Mouse (Mus musculus) midbrain, embryonic 16.5 days (tissue): ENCODE data around the gene Atoh8. TPM values are rescaled to one million over a fixed set of nuclear protein-coding genes. Genes with fewer than 3 reads are reported as not detected.

ENCODE experiments used
- ATAC-seq: fragments of 200-750 bp; cut with Nextera tagmentation; 2 replicates; pipeline ENCODE4 v1.8.0; 2017; ENCODE audit warnings: moderate TSS enrichment
- H3K27ac ChIP-seq: fragments of 300-500 bp; sonication (generic); 2 replicates; pipeline ENCODE4 v1.5.1; 2014; ENCODE audit warnings: mild to moderate bottlenecking, low read length, mixed read lengths
- H3K27me3 ChIP-seq: fragments of 300-500 bp; sonication (generic); 2 replicates; pipeline ENCODE4 v1.6.1; 2014; ENCODE audit warnings: low read depth, low read length, mixed read lengths; ENCODE audit not compliant: control insufficient read depth, insufficient read depth
- H3K36me3 ChIP-seq: fragments of 300-500 bp; sonication (generic); 2 replicates; pipeline ENCODE4 v1.6.1; 2014; ENCODE audit warnings: mild to moderate bottlenecking, low read length, moderate library complexity, mixed read lengths; ENCODE audit not compliant: control insufficient read depth, insufficient read depth
- H3K4me1 ChIP-seq: fragments of 300-500 bp; sonication (generic); 2 replicates; pipeline ENCODE4 v1.6.1; 2014; ENCODE audit warnings: mild to moderate bottlenecking, low read length, mixed read lengths; ENCODE audit not compliant: control insufficient read depth, insufficient read depth
- H3K4me2 ChIP-seq: fragments of 300-500 bp; sonication (generic); 2 replicates; pipeline ENCODE4 v1.6.1; 2014; ENCODE audit warnings: mild to moderate bottlenecking, low read length, mixed read lengths
- H3K4me3 ChIP-seq: fragments of 300-500 bp; sonication (generic); 2 replicates; pipeline ENCODE4 v1.5.1; 2014; ENCODE audit warnings: low read depth, mild to moderate bottlenecking, low read length, moderate library complexity, mixed read lengths
- H3K9ac ChIP-seq: fragments of 300-500 bp; sonication (generic); 2 replicates; pipeline ENCODE4 v1.6.1; 2014; ENCODE audit warnings: low read depth, low read length, mixed read lengths
- H3K9me3 ChIP-seq: fragments of 300-500 bp; sonication (generic); replicated peaks from 2 replicates; pipeline ENCODE4 v1.6.1; 2014; ENCODE audit warnings: mild to moderate bottlenecking, low read length, mixed read lengths; ENCODE audit not compliant: control insufficient read depth, poor library complexity, severe bottlenecking
- WGBS: fragments of 180-500 bp; shearing (Covaris S2); extraction: QIAGEN DNeasy Blood & Tissue Kit; methylation state at CpG from one replicate; pipeline ENCODE4 v1.1.7; 2014; 5-methylcytosine and 5-hydroxymethylcytosine counted together
- polyA plus RNA-seq: library from polyadenylated mRNA; unstranded; fragments of >200 nt; fragmentation: Nextera tagmentation; extraction: Ambion mirVana; gene quantifications from 2 replicates; pipeline ENCODE4 v1.2.1, GENCODE M21; 2015

Gene Atoh8
- polyA plus RNA-seq, 1 experiment from 2014 or later = 1.8 TPM

DNA sequence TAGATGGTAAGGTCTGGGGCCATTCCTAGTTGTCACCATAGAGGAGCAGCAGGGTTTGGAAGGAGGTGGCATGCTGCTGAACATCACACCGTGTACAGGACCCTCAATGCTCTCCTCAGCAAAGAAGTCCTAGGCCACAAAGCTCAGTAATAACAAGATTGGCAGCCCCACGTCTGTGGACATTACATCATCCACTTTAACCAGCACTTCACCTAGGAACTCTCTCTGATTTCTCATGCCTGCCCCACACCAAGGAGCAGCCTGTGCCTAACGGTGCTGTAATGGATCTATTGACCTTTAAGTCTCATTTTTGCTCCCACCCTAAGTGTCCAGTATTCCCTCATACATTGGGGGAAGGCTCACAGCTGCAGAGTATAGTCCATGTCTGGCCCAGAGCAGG is 9.7 kb downstream of the Atoh8 start:
- Histone ChIP-seq H3K36me3 (no peaks in the 10 kb centered on the region), H3K27ac (no peak overlapping the region), H3K4me1 (peaks cover 4% of the 10 kb centered on the region), H3K4me3 (no peak overlapping the region), H3K9me3 (no peaks in the 10 kb centered on the region), H3K4me2 (no peak overlapping the region), H3K27me3 (no peaks in the 10 kb centered on the region; the same call in none of the 2 replicates), H3K9ac (no peak overlapping the region)
- no peak for ATAC-seq
- WGBS = 72% methylated on average over 3 of the region's 3 CpGs

DNA sequence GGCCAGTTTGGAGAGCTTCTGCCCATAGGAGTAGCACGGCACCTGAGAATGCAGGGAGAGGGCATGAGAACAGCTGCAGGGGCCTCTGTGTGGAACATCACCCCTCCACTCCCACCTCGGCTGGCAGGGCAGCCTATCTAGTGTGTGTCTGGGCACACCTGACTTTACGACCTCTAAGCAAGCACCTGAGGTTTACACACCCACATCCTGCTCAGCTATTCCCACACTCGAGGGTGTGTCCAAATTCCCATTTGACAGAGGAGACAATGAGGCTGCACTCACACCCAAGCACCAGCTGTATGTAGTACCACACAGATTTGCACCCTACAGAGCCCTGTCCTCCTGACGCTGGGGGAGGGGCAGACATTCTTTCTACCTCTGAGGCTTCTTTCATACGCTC is 11.5 kb downstream of the Atoh8 start:
- Histone ChIP-seq H3K4me2 (no peak overlapping the region), H3K36me3 (no peaks in the 10 kb centered on the region), H3K9me3 (no peaks in the 10 kb centered on the region), H3K27ac (no peak overlapping the region), H3K4me3 (no peak overlapping the region), H3K27me3 (no peaks in the 10 kb centered on the region; the same call in 1 of the 2 replicates), H3K4me1 (peaks cover 4% of the 10 kb centered on the region), H3K9ac (no peak overlapping the region)
- ATAC-seq = no peak
- WGBS = 81% methylated on average over 6 of the region's 6 CpGs

DNA sequence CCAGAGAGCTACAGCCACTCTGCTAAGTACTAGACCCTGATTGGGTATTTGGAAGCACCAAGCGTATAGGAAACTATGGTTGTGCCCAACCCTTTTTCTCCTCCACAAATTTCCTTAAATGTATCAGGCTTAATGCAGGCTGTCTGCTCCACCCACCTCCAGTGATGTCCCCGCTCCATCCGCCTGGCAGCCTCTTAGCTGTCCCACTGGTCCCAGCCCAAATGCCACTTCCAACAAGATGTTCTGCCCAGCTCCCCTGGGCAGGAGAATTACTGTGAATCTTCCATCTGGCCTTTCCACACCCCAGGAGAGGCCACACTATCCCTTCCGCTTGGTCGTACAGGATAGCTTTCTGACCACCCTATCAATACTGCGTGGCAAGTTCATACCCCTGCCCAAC is 12.5 kb downstream of the Atoh8 start:
- no peak for ATAC-seq
- no peak overlapping the region for H3K4me2 ChIP-seq
- H3K27me3 ChIP-seq = no peaks in the 10 kb centered on the region; the same call in 1 of the 2 replicates
- H3K9me3 ChIP-seq = no peaks in the 10 kb centered on the region
- no peak overlapping the region for H3K9ac ChIP-seq
- H3K4me1 ChIP-seq = peaks cover 4% of the 10 kb centered on the region
- no peak overlapping the region for H3K4me3 ChIP-seq
- no peak overlapping the region for H3K27ac ChIP-seq
- H3K36me3 ChIP-seq = no peaks in the 10 kb centered on the region
- 69% methylated on average over 6 of the region's 6 CpGs for WGBS

DNA sequence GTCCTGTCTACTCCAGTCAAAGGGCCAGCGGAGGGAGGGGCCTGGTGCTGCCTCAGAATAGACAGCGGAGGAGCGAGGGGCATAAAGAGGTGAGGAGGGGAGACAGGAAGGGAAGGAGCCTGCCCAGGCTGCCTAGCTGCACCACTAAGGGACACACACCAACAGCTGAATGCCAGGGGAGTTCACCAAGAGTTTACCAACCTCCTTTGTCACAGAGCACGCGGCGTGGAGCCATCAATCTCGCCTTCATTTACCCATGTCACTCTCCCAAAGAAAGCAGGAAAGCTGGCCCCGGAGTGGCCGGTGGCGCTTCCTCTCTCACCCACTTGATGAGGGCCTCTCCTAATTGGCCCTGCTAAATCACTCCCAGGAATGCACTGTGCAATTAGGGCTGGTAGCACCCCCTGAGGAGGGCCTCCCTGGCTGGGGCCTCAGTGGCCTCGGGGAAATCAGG is 13.1 kb downstream of the Atoh8 start:
- Histone ChIP-seq H3K4me1 (peaks cover 7% of the 10 kb centered on the region), H3K4me3 (no peak overlapping the region), H3K27me3 (no peaks in the 10 kb centered on the region; the same call in 1 of the 2 replicates), H3K27ac (no peak overlapping the region), H3K9me3 (no peaks in the 10 kb centered on the region), H3K9ac (no peak overlapping the region), H3K4me2 (0 out of 2 replicates have a peak overlapping the region, but pooled peaks have one; percentile 13), H3K36me3 (no peaks in the 10 kb centered on the region)
- 0 out of 2 replicates have a peak, but pooled peaks have one; percentile 26 for ATAC-seq
- WGBS = 11% methylated on average over 11 of the region's 11 CpGs

DNA sequence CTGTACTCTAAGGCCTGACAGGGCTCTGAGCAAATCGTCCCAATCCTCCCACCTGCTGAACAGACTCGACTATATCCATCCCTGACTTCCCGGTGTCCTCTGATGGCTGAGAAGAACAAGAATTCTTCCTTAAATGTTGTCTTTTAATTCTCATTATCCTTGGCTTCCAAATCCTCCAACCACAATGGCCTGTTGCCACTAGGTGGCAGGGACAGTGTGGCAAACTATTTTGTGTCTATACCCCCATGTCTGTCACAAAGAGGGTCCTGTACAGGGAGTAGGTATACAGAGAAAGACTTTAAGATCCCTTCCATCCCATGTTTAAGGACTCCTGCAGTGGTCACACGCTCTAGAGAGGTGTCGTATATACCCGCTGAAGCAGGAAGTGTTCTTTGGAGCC is 14.1 kb downstream of the Atoh8 start:
- H3K36me3 ChIP-seq = no peaks in the 10 kb centered on the region
- no peaks in the 10 kb centered on the region; the same call in 1 of the 2 replicates for H3K27me3 ChIP-seq
- no peak overlapping the region for H3K4me2 ChIP-seq
- no peaks in the 10 kb centered on the region for H3K9me3 ChIP-seq
- 57% methylated on average over 6 of the region's 6 CpGs for WGBS
- H3K4me1 ChIP-seq = peaks cover 17% of the 10 kb centered on the region
- H3K27ac ChIP-seq = no peak overlapping the region
- H3K4me3 ChIP-seq = no peak overlapping the region
- no peak overlapping the region for H3K9ac ChIP-seq
- ATAC-seq = no peak

DNA sequence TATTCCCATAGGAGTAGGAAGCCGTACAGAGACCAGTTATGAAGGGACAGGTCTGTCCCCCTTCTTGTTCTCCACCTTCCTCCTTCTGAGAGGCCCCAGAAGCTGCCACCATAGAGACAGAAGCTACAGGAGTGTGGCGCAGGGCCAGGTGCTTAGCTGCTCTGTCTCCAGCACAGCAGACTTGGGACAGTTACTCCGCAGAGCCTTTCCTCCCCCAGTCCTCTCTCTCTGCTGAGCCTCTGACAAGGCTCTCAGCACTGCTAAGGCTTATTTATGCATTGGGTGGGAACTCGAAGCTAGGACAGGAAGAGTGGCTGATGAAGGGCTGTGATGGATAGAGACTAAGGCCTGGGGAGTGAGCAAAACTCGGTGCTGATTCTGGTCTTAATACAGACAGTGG is 15.8 kb downstream of the Atoh8 start:
- Histone ChIP-seq H3K27ac (no peak overlapping the region), H3K4me3 (no peak overlapping the region), H3K4me2 (no peak overlapping the region), H3K36me3 (no peaks in the 10 kb centered on the region), H3K27me3 (no peaks in the 10 kb centered on the region; the same call in 1 of the 2 replicates), H3K9me3 (no peaks in the 10 kb centered on the region), H3K4me1 (peaks cover 24% of the 10 kb centered on the region), H3K9ac (no peak overlapping the region)
- ATAC-seq = no peak
- WGBS = 65% methylated on average over 5 of the region's 5 CpGs

DNA sequence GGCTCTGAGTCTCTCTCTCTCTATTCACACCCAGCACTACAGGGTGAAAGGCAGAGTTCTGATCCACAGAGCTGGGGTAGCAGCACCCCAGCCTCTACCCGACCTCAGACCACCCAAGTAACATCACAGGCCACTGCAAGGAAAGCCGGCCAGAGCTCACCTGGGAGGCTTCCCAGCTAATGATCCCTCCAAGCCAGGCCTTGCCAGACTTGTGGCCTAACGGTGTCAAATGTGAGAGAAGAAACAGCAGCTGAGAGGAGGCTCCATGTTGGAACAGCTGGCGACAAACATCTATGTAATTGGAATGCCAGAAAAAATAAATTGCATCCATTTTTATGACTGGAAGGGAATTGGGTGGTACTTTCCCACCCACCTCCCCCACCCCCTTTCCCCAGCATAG is 17.1 kb downstream of the Atoh8 start:
- H3K4me1 ChIP-seq = peaks cover 24% of the 10 kb centered on the region
- H3K9me3 ChIP-seq = no peaks in the 10 kb centered on the region
- 53% methylated on average over 4 of the region's 4 CpGs for WGBS
- no peaks in the 10 kb centered on the region; the same call in 1 of the 2 replicates for H3K27me3 ChIP-seq
- no peak overlapping the region for H3K9ac ChIP-seq
- no peaks in the 10 kb centered on the region for H3K36me3 ChIP-seq
- H3K4me2 ChIP-seq = no peak overlapping the region
- ATAC-seq = no peak
- no peak overlapping the region for H3K4me3 ChIP-seq
- H3K27ac ChIP-seq = no peak overlapping the region

DNA sequence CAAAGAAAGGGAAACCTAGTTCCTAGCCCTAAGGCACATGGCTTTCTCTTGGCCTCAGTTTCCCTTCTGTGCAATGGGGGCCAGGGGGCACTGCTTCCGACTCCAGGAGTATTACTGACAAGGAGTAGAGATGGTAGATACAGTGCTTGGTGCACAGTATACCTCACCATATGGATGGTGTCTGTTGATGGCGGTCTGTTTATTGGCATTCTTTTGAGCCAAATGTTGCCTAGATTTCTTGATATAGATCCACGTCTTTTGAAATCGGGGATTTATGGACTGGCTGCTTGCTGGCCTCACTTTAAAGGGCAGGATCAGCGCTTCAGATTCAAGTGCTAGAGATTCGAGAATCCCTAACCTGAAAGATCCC is 18.0 kb downstream of the Atoh8 start:
- ATAC-seq = peak; percentile 14; the same call in 1 of the 2 replicates
- Histone ChIP-seq H3K9ac (no peak overlapping the region), H3K4me3 (no peak overlapping the region), H3K4me1 (peaks cover 22% of the 10 kb centered on the region), H3K4me2 (peak overlapping the region; percentile 50), H3K27ac (peak overlapping the region; percentile 55; the same call in 1 of the 2 replicates), H3K27me3 (no peaks in the 10 kb centered on the region; the same call in 1 of the 2 replicates), H3K36me3 (no peaks in the 10 kb centered on the region), H3K9me3 (no peaks in the 10 kb centered on the region)
- 56% methylated on average over 6 of the region's 6 CpGs for WGBS

DNA sequence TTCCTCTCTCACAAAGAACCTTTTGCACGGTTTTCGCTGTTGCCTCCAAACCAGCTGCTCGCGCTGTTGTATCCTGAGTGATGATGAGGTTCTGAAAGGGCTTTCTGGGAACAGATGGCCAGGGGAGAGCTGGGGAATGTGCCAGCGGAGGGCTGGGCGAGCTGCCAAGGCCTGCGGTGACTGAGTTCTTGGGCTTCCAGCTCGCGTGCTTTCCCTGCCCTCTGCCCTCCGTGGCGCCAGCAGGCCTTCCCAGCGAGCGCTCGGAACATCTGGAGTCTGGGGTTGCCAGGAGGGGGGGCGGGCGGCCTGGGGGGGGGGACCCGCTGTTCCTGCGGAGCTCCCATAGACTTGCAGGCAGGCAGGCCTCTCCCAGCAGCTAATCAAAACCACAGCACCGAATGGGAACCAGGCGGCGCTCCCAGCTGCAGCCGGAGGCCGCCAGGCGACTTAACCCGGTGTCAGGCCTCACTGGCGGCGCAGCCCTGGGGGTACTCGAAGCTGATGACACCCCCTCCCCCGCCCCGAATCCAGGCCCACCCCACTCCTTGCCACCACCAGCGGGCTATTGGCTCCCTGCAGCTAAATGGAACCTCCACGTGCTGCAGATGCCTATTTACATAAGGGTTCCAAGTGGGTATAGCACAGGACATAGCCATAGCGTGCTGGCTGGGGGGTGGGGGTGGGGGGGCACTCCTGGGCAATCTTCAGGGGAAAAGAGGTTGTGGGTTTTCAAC is 18.5 kb downstream of the Atoh8 start:
- Histone ChIP-seq H3K4me3 (peak overlapping the region; percentile 11; the same call in 1 of the 2 replicates), H3K27me3 (no peaks in the 10 kb centered on the region; the same call in 1 of the 2 replicates), H3K9me3 (no peaks in the 10 kb centered on the region), H3K4me1 (peaks cover 20% of the 10 kb centered on the region), H3K4me2 (peak overlapping the region; percentile 50), H3K9ac (peak overlapping the region; percentile 35), H3K36me3 (no peaks in the 10 kb centered on the region), H3K27ac (peak overlapping the region; percentile 55)
- ATAC-seq = peak; percentile 89
- WGBS = 1% methylated on average over 25 of the region's 33 CpGs
